Mouse (Mus musculus): ENCODE measurements around the gene Plekha5. TPM values are rescaled to one million over a fixed set of nuclear protein-coding genes. Genes with fewer than 3 reads are reported as not detected.
"Not testable (repeated sequence)": the region's sequence is repeated elsewhere in the genome, so short reads cannot be mapped to it uniquely, and the experiment has no call there.

Gene Plekha5
- total RNA-seq, 1 experiment from 2014 or later: 17.9 TPM

GRCm38 (mm10) chr6:140548082-140548769 is 124.4 kb downstream of the Plekha5 start:
- ATAC-seq (replicated peaks; ENCODE audit: insufficient number of reproducible peaks, low FRiP score, low TSS enrichment, poor library complexity, severe bottlenecking): no peak

- ATAC-seq (replicated peaks; ENCODE audit: insufficient number of reproducible peaks, low FRiP score, low TSS enrichment, poor library complexity, severe bottlenecking): no peak
Measured at GRCm38 (mm10) chr6:140550741-140551140, 126.9 kb downstream of the Plekha5 start.

GRCm38 (mm10) chr6:140554261-140554660 is 130.4 kb downstream of the Plekha5 start:
- ATAC-seq (replicated peaks; ENCODE audit: insufficient number of reproducible peaks, low FRiP score, low TSS enrichment, poor library complexity, severe bottlenecking): no peak

GRCm38 (mm10) chr6:140559411-140559810 is 135.6 kb downstream of the Plekha5 start:
- ATAC-seq (replicated peaks; ENCODE audit: insufficient number of reproducible peaks, low FRiP score, low TSS enrichment, poor library complexity, severe bottlenecking): no peak

- no peak for ATAC-seq (replicated peaks; ENCODE audit: insufficient number of reproducible peaks, low FRiP score, low TSS enrichment, poor library complexity, severe bottlenecking)
Measured at GRCm38 (mm10) chr6:140561151-140561916, 137.5 kb downstream of the Plekha5 start.

GRCm38 (mm10) chr6:140561917-140562590 is 138.2 kb downstream of the Plekha5 start:
- no peak for ATAC-seq (replicated peaks; ENCODE audit: insufficient number of reproducible peaks, low FRiP score, low TSS enrichment, poor library complexity, severe bottlenecking)

DNA sequence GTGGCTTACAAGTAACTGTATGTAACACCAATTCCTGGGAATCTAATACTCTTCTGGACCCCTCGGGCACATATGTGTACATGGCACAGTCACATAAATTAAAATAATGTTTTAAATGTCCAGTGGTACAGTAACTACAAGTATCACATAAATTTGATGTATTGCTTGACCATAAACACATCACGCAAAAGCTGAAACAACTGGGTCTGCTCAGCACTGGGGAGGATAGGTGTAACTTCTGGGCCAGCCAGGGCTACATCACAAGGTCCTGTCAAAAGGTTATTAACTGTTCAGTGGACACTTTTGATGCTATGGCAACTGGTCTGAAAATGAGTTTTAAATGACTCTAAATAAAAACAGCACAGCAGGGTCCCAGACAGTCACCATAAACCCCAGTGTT is 143.3 kb downstream of the Plekha5 start:
- ATAC-seq (replicated peaks; ENCODE audit: insufficient number of reproducible peaks, low FRiP score, low TSS enrichment, poor library complexity, severe bottlenecking): no peak

GRCm38 (mm10) chr6:140567897-140568296 is 144.0 kb downstream of the Plekha5 start:
- ATAC-seq (replicated peaks; ENCODE audit: insufficient number of reproducible peaks, low FRiP score, low TSS enrichment, poor library complexity, severe bottlenecking): no peak

DNA sequence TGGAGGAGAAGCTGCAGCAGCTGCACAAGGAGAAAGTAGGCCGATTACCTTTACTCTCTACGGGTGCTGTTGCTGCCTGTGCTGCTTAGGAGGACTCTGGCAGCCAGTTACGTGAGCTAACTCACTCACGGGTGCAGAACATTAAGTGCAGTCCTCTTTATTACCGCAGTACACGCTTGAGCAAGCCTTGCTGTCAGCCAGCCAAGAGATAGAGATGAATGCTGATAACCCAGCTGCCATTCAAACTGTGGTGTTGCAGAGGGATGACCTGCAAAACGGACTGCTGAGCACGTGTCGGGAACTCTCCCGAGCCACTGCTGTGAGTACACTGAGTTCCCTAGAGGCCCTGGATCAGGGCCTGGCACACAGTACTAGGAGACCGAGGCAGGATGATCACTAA is 146.3 kb downstream of the Plekha5 start:
- ATAC-seq (replicated peaks; ENCODE audit: insufficient number of reproducible peaks, low FRiP score, low TSS enrichment, poor library complexity, severe bottlenecking): no peak

DNA sequence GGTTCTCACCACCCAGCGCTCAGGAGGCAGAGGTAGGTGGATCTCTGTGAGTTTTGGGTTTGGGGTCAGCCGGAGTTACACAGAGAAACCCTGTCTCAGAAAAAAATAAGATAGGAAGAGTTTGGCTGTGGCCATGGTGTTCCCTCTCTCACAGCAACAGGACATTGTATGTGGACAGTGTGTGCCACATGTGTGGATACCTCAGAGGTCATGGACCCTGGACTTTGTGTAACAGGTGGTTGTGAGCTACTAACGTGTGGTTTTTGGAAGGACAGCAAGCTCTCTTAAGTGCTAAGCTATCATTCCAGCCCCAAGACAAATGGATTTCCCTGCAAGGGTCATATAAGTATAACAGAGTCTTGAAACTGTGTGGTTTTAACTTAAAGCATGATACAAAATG is 151.1 kb downstream of the Plekha5 start:
- no peak for ATAC-seq (replicated peaks; ENCODE audit: insufficient number of reproducible peaks, low FRiP score, low TSS enrichment, poor library complexity, severe bottlenecking)

DNA sequence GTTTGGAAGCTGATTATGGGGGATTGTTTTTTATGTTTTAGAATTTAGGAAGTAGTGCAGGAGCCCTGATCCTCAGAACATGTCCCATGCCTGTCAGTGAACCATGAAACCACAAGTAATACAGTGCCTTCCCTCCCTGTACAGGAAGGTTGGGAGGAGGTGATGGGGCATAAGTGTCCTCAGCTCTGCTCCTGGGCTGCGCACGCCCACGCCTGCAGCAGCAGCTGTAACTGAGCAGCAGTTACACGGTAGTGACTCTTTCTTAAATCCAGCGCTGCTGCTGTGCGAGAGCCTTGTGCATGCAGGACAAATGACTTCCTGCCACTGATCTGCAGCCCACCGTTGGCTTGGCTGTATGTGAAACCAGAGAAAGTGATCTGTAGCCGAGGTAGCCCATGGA is 152.3 kb downstream of the Plekha5 start:
- ATAC-seq (replicated peaks; ENCODE audit: insufficient number of reproducible peaks, low FRiP score, low TSS enrichment, poor library complexity, severe bottlenecking): no peak

- ATAC-seq (replicated peaks; ENCODE audit: insufficient number of reproducible peaks, low FRiP score, low TSS enrichment, poor library complexity, severe bottlenecking): no peak
Measured at GRCm38 (mm10) chr6:140576961-140577821, 153.3 kb downstream of the Plekha5 start.

DNA sequence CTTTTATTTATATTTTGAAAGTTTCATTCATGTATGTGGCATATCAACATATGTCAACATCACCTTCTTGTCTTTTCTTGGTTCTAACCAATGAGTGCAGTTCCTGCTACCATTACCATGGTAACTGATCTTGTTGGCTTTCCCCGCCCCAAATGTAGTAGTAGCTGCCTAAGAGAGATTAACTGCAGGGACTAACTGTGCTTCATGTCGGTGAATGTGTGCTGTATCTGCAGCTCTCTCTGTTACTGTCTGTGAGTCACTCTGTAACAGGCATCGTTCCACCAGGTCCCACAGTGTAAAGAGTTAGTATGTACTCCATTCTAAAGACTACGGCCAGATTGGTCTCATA is 153.9 kb downstream of the Plekha5 start:
- no peak for ATAC-seq (replicated peaks; ENCODE audit: insufficient number of reproducible peaks, low FRiP score, low TSS enrichment, poor library complexity, severe bottlenecking)

DNA sequence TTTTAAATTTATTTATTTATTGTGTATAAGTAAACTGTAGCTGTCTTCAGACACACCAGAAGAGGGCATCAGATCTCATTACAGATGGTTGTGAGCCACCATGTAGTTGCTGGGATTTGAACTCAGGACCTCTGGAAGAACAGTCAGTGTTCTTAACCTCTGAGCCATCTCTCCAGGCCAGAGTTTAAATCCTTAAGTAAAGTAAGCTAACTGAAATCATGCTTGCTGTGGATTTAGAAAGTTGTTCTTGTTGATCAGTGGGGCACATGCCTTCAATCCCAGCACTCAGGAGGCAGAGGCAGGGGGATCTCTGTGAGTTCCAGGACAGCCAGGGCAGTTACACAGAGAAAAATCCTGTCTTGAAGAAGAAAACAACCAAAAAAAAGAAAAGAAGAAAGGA is 155.1 kb downstream of the Plekha5 start:
- not testable (repeated sequence) for ATAC-seq (replicated peaks; ENCODE audit: insufficient number of reproducible peaks, low FRiP score, low TSS enrichment, poor library complexity, severe bottlenecking)

DNA sequence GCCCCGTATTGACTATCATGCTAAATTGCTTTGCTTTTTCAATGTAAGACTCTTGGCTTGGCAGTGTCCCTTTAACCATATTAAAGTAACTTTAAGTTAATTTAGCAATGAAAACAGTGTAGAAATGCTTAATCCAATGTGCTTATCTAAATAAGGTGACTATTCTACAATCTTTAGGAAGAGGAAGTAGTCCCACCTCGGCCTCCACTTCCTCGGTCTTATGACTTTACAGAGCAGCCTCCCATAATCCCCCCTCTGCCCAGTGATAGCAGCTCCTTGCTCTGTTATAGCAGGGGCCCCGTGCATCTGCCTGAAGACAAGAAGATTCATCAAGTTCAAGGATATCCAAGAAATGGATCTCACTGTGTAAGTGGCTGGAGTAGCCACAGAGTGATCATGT is 156.3 kb downstream of the Plekha5 start:
- ATAC-seq (replicated peaks; ENCODE audit: insufficient number of reproducible peaks, low FRiP score, low TSS enrichment, poor library complexity, severe bottlenecking): no peak

DNA sequence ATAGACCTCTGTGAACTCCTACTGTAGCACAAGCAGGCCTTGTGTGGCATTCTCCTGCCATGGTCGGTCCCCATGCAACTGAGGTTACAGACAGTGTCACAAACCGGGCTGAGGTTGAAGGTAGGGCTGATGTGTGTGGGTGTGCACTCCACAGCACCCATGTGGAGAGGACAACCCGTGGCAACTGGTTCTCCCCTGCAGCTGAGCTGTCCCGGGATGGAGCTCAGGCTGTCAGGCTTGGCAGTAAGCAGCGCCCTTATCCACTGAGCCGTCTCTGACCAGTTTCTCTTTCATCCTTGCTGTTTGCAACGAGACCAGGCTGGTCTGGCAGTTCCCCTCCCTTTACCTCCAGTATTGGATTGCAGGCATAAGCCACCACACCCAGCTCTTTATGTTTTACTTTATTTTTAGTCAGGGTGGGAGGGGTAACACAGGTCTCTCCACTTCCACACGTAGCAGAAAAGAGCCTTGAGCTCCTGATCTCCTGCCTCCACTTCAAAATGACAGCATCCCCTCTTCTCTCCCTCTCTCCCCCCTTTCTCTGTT is 162.9 kb downstream of the Plekha5 start:
- ATAC-seq (replicated peaks; ENCODE audit: insufficient number of reproducible peaks, low FRiP score, low TSS enrichment, poor library complexity, severe bottlenecking): no peak

GRCm38 (mm10) chr6:140591331-140591730 is 167.5 kb downstream of the Plekha5 start:
- ATAC-seq (replicated peaks; ENCODE audit: insufficient number of reproducible peaks, low FRiP score, low TSS enrichment, poor library complexity, severe bottlenecking): no peak

GRCm38 (mm10) chr6:140592713-140593112 is 168.9 kb downstream of the Plekha5 start:
- no peak for ATAC-seq (replicated peaks; ENCODE audit: insufficient number of reproducible peaks, low FRiP score, low TSS enrichment, poor library complexity, severe bottlenecking)
